Comparison of ENCODE assay signal across 10 mouse cellular contexts in genomic region chrX:35997004-35997403, GRCm38 (mm10).
DNase-seq lines count a peak whose midpoint lies in the region; TF ChIP-seq lines count a peak whose summit lies in the region.
"Had no signal": no experiment of that assay in that cellular context is flagged by ENCODE, and none has a peak within 500 bp of the region (broad histone marks: within the 10 kb centered on the region; RNA-seq: fewer than 3 reads in every experiment).

No protein-coding gene starts in this region.

- TF ChIP-seq POLR2A in cerebellum, adult 2 months (IDR thresholded peaks at IDR 0.05; ENCODE audit: borderline replicate concordance, insufficient read depth, low read length), result no peak

- no peaks in the 10 kb centered on the region; the same call in 1 of the 2 replicates for H3K27me3 ChIP-seq in cerebellum, adult 2 months (ENCODE audit: control insufficient read depth, insufficient read depth, low read length)
- H3K27me3 ChIP-seq in E14TG2a.4 (ENCODE audit: insufficient read depth, low read length), result no peaks in the 10 kb centered on the region
- H3K27me3 ChIP-seq: heart, embryonic 13.5 days; megakaryocyte, embryonic 14.5 days had no signal

- H3K4me1 ChIP-seq in cerebellum, adult 2 months (ENCODE audit: control insufficient read depth, insufficient read depth, low read length), result no peaks in the 10 kb centered on the region
- H3K4me1 ChIP-seq in E14TG2a.4 (replicated peaks; ENCODE audit: low read depth, low read length), result no peaks in the 10 kb centered on the region
- H3K4me1 ChIP-seq: heart, embryonic 13.5 days; megakaryocyte, embryonic 14.5 days had no signal

- peak; percentile 21; the same call in 1 of the 2 replicates for TF ChIP-seq CTCF in cerebellum, adult 2 months (IDR thresholded peaks at IDR 0.05; ENCODE audit: borderline replicate concordance, insufficient read depth, low read depth, low read length)
- TF ChIP-seq CTCF in E14TG2a.4 (conservative IDR thresholded peaks at IDR 0.05; ENCODE audit: low read length), result peak; percentile 51

- no peaks in the 10 kb centered on the region for H3K9me3 ChIP-seq in E14TG2a.4 (ENCODE audit: low read length)
- H3K9me3 ChIP-seq: heart, embryonic 13.5 days; megakaryocyte, embryonic 14.5 days had no signal

- H3K36me3 ChIP-seq in E14TG2a.4 (ENCODE audit: insufficient read depth, low read length), result no peaks in the 10 kb centered on the region
- H3K36me3 ChIP-seq: heart, embryonic 13.5 days had no signal

- no peak overlapping the region for H3K4me3 ChIP-seq in cerebellum, adult 2 months (replicated peaks; ENCODE audit: insufficient read depth, low read depth, low read length)
- H3K4me3 ChIP-seq in E14TG2a.4 (replicated peaks; ENCODE audit: low read length), result no peak overlapping the region
- H3K4me3 ChIP-seq: heart, embryonic 13.5 days; megakaryocyte, embryonic 14.5 days had no signal

- peak; percentile 10 to 14 for DNase-seq in cerebellum, adult 2 months
- DNase-seq in cerebellum, postnatal 4 days (ENCODE audit: low spot score in 2 of 2), result no peak
- peak; percentile 13 for DNase-seq in left cerebral cortex, adult 11 months (ENCODE audit: low spot score)
- no peak for DNase-seq in left cerebral cortex, adult 8-10 months (ENCODE audit: low spot score in 2 of 2)
- DNase-seq in embryo, embryonic 10.5 days (ENCODE audit: low spot score), result peak; percentile 63
- DNase-seq in lung, postnatal 36 days, result peak; percentile 50
- no peak for DNase-seq in ovary, postnatal 10 days (ENCODE audit: low spot score)

- H3K27ac ChIP-seq in cerebellum, adult 2 months (ENCODE audit: insufficient read depth, low read length), result no peak overlapping the region
- H3K27ac ChIP-seq: heart, embryonic 13.5 days had no signal

- WGBS in cerebellum, adult 2 months, result 8% methylated on average over 2 of the region's 2 CpGs

Comparison
In these comparisons a context has a peak if more than half of its experiments do, and no peak if none do; other contexts are left out.
1. DNase-seq: peak in cerebellum, adult 2 months (2 of 2), left cerebral cortex, adult 11 months (single experiment), embryo, embryonic 10.5 days (single experiment) and lung, postnatal 36 days (single experiment); none in cerebellum, postnatal 4 days (0 of 2), left cerebral cortex, adult 8-10 months (0 of 2) and ovary, postnatal 10 days (single experiment).